Mouse (Mus musculus) v-Abl transformed pro-B cells (cell line): ENCODE results near the gene Gm11549.

Experiments used
- in situ Hi-C, 2 experiments: fragments of 400-800 bp; cut with MboI; formaldehyde crosslinking; loops; one replicate each; pipeline ENCODE4 v1.15.1; 2025; ENCODE audit not compliant: unreplicated experiment in 2 of 2

The Gm11549 gene

DNA sequence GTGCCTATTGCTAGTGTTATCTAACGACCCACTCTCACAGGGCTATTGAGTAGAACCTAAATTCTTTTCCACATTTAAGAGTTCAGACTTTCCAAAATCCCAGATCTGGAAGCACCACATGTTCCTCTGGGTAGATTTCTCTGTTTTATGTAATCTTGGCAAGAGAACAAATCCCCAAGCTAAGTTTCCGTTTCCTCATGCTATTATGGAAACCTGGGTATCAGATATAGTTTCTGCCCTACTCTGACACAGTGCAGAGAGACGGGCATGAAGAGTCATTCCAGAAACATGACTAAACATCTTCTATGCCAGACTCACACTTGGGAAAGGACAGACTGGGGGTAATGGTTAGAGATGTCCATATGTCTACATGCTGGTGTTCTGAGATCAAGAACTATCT is 2.9 kb upstream of the Gm11549 start:
- in situ Hi-C loops, result no loop called here

DNA sequence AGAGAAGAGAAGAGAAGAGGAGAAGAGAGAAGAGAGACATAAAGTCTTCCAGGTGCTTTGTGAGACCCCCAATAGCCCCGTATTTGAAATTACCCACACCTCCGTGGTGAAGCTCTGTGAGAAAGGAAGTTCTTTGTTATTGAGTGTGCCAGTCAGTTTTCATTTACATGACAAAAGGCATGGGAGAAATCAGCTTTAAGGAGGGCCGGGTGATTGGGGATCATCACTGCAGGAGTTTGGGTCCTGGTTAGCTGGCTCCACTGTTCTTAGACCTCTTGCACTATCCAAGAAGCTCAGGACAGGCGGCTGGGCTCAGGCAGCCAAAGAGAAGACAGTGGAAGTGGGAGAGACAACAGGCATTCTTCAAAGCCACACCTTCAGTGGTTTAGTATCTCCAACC is 524 bp upstream of the Gm11549 start:
- in situ Hi-C loops, result no loop called here

DNA sequence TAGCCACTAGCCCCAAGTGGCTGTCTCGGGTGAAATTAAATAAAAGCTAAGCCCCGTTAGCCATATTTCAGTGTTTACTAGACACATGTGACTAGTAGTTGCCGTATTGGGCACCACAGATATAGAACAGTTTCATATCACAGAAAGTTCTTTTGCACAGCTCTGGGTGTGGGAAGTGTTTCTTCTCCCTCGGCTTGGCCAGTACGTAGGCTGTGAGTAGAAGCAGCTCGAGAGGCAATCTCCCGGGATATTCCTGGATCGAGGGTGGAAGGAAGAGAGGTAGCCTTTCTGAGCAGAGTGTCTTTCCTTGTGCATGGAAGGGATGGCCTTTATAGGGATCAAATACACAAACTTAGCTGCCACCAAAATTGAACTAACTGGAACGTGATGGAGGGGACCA is 5.4 kb downstream of the Gm11549 start:
- in situ Hi-C loops, result no loop called here

DNA sequence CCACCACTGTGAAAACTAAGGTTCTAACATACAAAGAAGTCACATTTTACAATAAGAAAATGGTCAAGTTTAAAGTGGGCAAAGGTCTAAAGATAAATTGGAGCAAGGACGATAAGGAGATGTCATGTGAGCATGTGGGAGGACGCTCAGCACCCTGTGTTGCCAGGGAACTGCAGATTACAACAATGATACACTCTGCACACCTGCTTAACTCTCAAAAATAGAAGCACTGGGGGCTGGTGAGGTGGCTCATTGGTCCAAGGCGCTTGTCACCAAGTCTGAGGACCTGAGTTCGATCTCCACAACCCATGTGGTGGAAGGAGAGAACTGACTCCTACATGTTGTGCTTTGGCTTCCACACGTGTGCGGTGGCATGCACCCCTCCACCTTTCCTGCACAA is 10.1 kb downstream of the Gm11549 start:
- in situ Hi-C loops, result no loop called here

DNA sequence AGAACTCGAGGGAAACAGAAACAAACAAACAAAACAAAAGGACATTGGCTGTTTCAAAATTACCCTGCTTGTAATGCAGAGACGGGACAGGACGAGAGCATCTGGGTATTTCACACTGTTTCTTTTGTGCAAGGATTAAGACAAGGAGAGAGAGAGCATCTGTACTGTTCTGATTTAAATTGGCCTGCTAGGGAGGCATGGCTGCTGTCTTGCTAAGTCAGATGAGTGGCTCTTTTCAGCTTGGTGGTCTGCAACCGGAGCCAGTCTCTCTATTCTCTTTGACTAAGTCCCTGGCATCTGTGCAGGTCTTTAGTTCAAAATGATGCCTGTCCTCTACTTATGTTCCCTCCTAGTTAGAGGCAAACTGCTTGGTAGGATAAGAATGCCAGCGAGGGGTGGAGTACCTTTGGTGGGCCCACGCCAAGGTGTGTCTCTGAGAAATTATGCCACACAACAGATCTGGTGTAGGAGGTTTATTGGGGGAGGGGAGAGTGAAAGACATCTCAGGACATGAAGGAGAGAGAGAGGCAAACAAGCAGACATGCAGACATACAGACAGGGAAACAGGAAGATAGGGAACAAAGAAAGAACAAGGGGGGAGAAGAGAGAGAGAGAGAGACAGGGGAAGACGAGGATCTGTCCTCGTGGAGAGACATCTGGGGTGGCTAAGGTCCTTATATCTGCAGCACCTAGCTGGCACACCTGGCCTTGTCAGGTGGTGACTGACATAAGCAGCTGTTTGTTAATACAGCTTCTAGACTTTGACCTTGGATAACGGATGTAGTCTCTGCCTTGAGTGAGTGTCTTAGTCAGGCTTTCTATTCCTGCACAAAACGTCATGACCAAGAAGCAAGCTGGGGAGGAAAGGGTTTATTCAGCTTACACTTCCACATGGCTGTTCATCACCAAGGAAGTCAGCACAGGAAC is 15.5 kb downstream of the Gm11549 start:
- in situ Hi-C loops, result no loop called here

DNA sequence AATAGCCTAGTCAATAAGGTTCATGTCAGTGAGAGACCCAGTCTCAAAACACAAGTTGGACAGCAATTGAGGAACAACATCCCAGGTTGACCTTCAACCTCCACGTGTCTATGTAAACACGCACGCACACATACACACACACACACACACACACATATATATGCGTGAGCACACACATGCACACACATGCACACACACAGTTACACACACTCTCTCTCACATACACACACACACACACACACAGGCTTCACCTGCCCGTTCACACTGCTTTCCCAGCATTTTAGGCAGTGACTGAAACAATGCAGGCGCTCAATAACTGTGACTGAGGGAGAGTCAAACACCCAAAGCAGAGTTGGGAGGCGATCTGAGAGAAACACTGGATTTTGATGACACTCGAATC is 16.3 kb downstream of the Gm11549 start:
- in situ Hi-C loops, result no loop called here

DNA sequence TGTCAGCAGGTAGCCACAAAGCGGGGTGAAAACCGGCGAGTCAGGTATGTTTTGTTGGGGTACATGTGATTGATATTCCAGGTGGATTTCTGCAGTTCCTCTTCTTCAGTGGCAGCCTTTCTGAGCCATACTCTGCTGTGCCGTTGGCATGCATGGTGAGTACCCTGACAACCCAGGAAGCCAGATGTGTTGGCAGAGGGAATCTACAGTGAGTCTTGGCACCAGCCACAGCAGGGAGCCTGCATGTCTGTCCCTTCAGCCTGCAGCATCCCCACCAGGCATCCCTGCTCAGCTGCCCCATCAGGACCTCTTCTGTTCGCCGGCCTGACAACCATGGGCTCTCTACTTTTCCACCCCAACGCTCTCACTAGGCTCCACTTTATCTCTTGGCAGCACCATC is 20.1 kb downstream of the Gm11549 start:
- in situ Hi-C loops, result no loop called here

DNA sequence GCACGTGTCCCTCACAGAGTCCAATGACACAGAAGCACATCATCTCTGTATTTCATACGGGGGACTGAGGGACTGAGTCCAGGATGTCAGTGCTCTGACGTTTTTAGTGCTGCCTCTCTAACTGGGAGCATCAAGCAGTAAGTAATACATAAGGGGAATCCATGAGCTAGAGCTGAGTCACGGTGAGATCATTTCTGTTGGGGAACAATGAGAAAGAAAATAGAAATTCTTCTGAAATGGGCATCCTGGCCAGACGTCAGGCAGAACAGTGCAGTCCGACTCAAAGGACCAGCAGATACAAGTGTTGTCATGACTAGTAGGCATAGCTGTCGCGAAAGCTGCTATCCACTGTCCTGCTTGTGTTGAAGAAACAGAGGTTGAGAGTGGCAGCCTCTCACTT is 20.6 kb downstream of the Gm11549 start:
- in situ Hi-C loops, result no loop called here

DNA sequence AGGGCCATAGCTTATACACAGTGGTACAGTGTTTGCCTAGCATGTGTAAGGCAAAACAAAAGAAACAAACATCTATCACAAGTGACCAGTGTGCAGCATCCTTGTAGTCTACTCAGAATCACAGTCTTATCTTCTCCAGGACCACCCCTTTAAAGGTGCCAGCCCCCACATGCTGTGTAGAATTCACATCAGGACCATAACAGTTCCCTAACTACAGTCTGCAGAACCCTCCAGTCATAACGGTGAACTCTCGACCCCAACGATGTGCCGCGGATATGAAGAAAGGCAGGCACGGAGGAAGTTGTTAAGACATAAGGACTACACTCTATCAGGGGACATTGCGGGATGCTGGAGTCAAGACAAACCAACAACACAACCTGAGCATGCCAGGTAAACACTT is 22.2 kb downstream of the Gm11549 start:
- in situ Hi-C loops, result loop anchor here (5.0 to 25.0 kb wide), 4 partner anchors 317 to 812 kb away; no protein-coding TSS in a partner anchor

DNA sequence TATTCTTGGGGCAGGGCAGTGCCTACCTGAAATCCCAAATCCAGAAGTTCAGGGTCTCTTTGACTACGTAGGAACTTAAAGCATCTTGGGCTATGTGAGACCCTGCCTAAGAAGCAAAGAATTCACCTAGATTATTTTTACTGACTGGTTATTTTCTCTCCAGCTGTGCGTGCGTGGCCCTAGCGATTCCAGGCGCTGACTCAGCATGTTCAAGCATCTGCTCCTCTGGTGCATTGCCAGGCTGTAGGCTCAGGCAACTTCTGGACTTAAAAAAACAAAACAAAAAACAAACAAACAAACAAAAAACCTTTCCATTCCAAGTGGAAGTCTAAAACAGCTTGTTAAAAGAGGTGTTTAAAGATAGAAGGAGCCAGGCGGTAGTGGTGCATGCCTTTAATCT is 23.4 kb downstream of the Gm11549 start:
- in situ Hi-C loops, result loop anchor here (5.0 to 25.0 kb wide), 4 partner anchors 316 to 811 kb away; no protein-coding TSS in a partner anchor

DNA sequence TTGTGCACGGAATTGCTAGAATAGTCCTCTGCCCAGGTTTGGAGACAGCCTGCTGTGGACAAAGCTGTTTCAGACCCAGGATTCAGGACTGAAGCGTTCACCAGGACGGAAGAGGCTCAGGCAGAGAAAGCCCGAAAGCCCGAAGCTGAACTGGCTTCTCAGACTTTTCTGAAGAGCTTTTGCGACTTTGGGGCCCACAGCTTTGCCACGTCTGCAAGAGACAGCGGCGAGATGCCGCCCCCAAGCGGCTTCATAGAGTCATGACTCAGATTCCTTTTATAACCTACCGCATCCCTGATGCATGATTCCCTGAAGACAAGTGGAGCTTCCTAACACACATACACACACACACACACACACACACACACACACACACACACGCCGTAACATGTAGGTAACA is 24.9 kb downstream of the Gm11549 start:
- in situ Hi-C loops, result loop anchor here (5.0 to 25.0 kb wide), 4 partner anchors 314 to 809 kb away; no protein-coding TSS in a partner anchor

DNA sequence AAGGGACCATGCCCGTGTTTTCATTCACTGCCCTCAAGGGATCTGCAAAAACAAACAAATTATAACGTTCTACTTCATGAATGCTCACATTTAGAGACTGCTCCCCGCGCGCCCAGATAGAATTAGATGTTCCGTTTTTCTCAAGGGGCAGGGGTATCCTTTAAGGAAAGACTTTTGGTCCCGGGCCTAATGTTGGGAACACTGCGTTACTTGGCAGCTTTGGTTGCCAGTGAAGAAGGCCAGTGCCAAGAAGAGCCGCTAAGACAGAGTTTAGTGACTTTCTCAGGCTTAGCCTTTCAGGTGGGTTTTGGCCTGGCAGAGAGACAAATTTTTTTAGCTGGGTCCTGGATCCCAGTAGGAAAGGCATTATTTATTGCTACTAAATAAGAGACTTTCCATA is 25.3 kb downstream of the Gm11549 start:
- in situ Hi-C loops, result loop anchor here (5.0 to 25.0 kb wide), 4 partner anchors 314 to 809 kb away; no protein-coding TSS in a partner anchor

DNA sequence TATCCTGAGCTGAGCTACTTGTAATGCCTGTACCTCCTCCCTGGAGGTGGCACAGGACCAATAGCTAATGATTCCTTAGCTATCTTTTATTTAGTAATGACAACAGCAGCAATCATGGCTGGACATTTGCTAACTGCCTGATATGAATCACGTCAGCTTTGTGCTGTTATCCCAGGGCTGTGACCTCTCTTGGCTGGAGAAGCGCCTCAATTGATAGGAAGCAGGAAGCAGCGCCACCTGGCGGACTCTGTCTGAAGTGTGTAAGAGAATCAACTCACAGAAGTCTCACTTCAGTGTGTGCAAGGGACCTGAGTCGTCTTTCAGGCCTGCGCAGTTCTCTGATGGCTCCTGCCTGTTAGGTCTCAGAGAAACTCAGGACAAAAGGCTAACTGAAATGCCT is 26.2 kb downstream of the Gm11549 start:
- in situ Hi-C loops, result loop anchor here (5.0 to 25.0 kb wide), 4 partner anchors 313 to 808 kb away; no protein-coding TSS in a partner anchor

DNA sequence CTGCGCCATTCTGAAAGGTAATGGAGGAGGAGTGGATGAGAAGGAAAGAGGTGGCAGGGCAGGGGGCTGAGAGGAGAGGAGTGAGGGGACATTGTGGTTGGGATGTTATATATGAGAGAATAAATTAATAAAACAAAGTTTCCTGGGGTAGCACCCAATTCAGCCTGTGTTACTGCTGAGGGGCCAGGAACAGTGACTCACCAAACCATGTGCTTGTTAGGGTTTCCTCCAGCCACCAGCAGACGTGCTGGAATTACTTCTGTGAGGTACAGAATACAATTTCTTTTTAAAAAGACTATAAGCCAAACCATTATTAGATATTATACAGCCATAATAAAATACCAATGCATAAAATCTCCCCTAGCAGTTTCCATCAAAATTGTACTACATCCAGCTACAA is 27.0 kb downstream of the Gm11549 start:
- in situ Hi-C loops, result loop anchor here (5.0 to 25.0 kb wide), 6 partner anchors 42 to 807 kb away; no protein-coding TSS in a partner anchor

DNA sequence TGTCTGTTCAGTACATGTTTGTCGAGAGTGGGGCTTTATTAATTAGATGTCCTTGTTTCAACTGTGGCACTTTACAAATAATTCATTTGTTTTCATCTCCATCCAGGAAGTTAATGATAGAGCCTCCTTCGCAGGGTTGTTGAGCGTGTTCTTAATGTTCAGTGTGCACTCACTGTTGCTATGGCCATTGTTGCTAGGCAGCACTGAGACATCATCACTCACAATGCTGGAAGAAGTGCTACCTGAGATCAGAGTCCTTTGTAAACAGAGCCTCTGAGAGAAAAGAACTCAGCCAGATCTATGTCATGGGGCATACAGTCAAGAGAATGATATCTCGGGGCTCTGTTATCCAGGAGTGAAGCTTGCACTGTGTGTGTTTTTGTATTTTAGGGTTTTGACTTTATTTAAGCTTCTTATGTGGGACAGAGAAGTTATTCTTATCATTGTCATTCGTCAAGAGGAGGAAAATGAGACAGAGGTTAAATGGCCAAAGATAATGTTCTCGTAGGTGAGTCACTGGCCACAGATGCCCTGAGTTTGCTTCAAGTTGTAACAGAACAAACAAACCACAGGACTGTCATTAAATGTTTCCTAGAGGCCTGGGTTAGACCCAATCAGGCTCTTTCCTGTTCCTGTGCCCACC is 27.9 kb downstream of the Gm11549 start:
- in situ Hi-C loops, result loop anchor here (5.0 to 25.0 kb wide), 5 partner anchors 41 to 806 kb away; no protein-coding TSS in a partner anchor

DNA sequence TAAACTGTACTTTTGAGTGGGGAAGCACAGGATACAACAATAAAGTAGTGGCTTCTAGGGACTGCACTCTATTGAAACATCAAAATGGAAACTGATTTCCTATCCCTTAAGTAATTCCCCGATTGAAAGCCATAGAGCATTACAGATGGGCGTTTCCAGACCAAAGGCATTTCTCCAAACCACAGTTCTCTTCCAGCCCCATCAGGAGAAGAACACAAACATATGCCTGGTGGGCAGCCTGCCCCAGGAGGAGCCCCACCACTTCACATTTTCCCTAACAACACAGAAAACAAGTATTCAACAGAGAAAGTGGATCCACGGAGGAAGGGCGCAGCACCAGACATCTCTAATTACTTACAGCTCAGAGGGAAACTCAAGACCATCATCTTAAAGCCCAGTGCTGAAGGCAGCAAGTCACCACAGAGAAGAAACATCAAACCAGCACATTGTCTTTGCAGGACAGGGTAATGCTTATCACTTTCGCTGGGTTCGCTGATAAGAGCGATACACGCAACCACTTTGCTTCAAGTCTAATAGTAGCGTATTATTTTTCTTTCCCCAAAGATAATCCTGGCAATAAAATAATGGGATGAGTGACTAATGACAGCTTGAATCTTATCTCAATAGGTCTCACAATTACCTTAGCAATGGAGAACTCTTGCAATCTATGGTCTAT is 28.8 kb downstream of the Gm11549 start:
- in situ Hi-C loops, result loop anchor here (5.0 to 25.0 kb wide), 5 partner anchors 41 to 806 kb away; no protein-coding TSS in a partner anchor

DNA sequence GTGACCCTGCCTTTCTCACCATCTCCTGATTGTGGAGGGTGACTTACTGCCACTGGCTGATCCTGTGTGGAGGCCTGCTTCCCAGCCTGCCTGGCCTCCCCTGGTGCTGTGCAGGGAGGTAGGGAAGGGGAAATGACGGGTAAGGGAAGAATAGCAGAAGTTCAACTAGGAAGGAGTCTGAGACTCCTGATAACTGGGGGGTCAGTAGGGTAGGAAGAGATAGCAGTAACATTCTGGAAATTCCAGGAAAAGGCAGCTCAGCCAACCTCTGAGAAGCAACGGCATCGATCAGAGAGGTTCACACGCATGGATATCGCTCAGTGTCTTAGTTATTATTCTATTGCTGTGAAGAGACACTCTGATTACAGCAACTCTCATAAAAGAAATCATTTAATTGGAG is 30.1 kb downstream of the Gm11549 start:
- in situ Hi-C loops, result loop anchor here (5.0 to 25.0 kb wide), 5 partner anchors 39 to 804 kb away; no protein-coding TSS in a partner anchor

DNA sequence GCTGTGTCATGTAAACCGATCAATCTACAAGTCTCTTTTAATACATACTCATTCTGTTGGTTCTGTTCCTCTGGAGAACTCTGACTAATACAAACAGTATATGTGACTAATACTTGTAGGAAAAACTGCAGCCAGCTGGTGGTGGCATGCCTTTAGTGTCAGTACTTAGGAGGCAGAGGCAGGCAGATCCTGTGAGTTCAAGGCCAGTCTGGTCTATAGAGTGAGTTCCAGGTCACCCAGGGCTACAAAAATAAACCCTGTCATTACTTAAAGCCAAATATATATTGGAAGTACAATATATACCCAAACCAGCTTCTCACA is 32.1 kb downstream of the Gm11549 start:
- in situ Hi-C loops, result loop anchor here (25.0 kb wide), 2 partner anchors 527 to 802 kb away; no protein-coding TSS in a partner anchor

DNA sequence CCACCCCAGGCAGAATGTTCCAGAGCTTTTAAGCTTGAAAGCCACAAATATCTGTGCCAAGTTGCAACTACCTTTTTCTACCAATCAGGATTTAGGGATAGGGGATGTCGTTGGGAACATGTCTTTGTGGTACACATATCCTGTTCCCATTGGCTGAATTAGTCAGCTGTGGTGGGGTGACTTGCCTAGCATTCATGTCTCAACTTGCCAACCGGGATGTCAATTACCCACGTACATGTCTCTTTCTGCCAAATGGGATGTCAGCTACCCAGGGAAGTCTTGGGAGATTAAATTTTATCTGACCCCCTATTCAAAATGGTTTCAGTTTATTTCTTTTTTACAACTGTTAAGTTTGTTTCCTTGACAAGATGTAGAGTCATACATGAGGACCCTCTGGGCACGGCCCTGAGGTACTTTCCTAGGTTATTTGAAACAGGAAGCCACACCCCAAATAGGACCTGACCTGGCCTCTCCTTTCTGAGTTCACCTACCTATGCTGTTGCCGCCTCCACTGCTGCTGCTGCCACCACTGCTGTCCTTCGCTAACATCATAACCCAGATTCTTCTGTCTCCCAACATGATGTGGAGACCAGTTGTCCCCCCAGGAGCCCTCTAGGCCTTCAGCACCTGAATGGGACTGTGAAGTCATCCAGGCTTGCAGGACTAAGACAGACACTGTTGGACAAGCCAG is 32.6 kb downstream of the Gm11549 start:
- in situ Hi-C loops, result loop anchor here (25.0 kb wide), 2 partner anchors 527 to 802 kb away; no protein-coding TSS in a partner anchor

DNA sequence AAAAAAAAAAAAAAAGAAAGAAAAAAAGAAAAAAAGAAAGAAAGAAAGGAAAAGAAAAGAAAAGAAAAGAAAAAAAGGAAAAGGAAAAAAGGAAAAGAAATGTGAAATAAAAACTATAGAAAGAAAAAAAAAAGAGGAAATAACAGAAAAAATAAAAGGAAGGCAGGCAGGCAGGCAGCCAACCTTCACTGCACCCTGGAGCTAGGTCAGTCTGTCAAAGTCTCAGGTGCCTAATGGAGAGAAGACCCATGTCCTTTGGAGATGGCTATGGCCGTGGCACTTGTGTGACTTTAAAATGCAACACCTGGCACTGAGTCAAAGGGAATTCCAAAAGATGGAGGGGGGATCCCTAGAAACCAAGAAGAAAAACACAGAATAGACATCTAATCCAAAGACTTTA is 33.2 kb downstream of the Gm11549 start:
- in situ Hi-C loops, result loop anchor here (25.0 kb wide), 2 partner anchors 526 to 801 kb away; no protein-coding TSS in a partner anchor
